Mouse (Mus musculus): ENCODE data around the gene Gm8764.
"Not testable (repeated sequence)": the region's sequence is repeated elsewhere in the genome, so short reads cannot be mapped to it uniquely, and the experiment has no call there.

Gm8764 gene

GRCm38 (mm10) chr10:104159706-104160105, at the start of gene Gm8764:
TSS of gene Gm8764 (plus strand) at chr10:104160006.
- DNase-seq (ENCODE audit: low spot score): not testable (repeated sequence)

- no peak for DNase-seq (ENCODE audit: low spot score)
Observed at GRCm38 (mm10) chr10:104110044-104110443, 49.8 kb upstream of the Gm8764 start.

GRCm38 (mm10) chr10:104118312-104118711, 41.5 kb upstream of the Gm8764 start:
- no peak for DNase-seq (ENCODE audit: low spot score)

- not testable (repeated sequence) for DNase-seq (ENCODE audit: low spot score)
Observed at GRCm38 (mm10) chr10:104142687-104143086, 17.1 kb upstream of the Gm8764 start, which contains the start of gene Gm21293. TSS of gene Gm21293 (plus strand) at chr10:104142987.

- not testable (repeated sequence) for DNase-seq (ENCODE audit: low spot score)
Observed at GRCm38 (mm10) chr10:104151197-104151596, 8.6 kb upstream of the Gm8764 start, which contains the start of gene Gm6763. TSS of gene Gm6763 (plus strand) at chr10:104151497.

- not testable (repeated sequence) for DNase-seq (ENCODE audit: low spot score)
Observed at GRCm38 (mm10) chr10:104168215-104168614, 8.4 kb downstream of the Gm8764 start, which contains the start of gene Gm21304. TSS of gene Gm21304 (plus strand) at chr10:104168515.

- not testable (repeated sequence) for DNase-seq (ENCODE audit: low spot score)
Observed at GRCm38 (mm10) chr10:104176724-104177123, 16.9 kb downstream of the Gm8764 start, which contains the start of gene Gm21312. TSS of gene Gm21312 (plus strand) at chr10:104177024.

- DNase-seq (ENCODE audit: low spot score): not testable (repeated sequence)
Observed at GRCm38 (mm10) chr10:104185233-104185632, 25.4 kb downstream of the Gm8764 start, which contains the start of gene Gm20765. TSS of gene Gm20765 (plus strand) at chr10:104185533.

GRCm38 (mm10) chr10:104193742-104194141, 33.9 kb downstream of the Gm8764 start, which contains the start of gene Gm4340:
TSS of gene Gm4340 (plus strand) at chr10:104194042.
- not testable (repeated sequence) for DNase-seq (ENCODE audit: low spot score)

- no peak for DNase-seq (ENCODE audit: low spot score)
Observed at GRCm38 (mm10) chr10:104209655-104210054, 49.8 kb downstream of the Gm8764 start.

GRCm38 (mm10) chr10:104210268-104210990, 50.6 kb downstream of the Gm8764 start:
- no peak for DNase-seq (ENCODE audit: low spot score)
